Mouse (Mus musculus): ENCODE data around the gene Mapre3. TPM values are rescaled to one million over a fixed set of nuclear protein-coding genes. Genes with fewer than 3 reads are reported as not detected.

The Mapre3 gene
- polyA plus RNA-seq, 1 experiment from 2014 or later, result 17.0 TPM

- WGBS, result 52% methylated on average over 3 of the region's 3 CpGs
These were observed 27.5 kb downstream of the Mapre3 start for GRCm38 (mm10) chr5:30841896-30842295.

DNA sequence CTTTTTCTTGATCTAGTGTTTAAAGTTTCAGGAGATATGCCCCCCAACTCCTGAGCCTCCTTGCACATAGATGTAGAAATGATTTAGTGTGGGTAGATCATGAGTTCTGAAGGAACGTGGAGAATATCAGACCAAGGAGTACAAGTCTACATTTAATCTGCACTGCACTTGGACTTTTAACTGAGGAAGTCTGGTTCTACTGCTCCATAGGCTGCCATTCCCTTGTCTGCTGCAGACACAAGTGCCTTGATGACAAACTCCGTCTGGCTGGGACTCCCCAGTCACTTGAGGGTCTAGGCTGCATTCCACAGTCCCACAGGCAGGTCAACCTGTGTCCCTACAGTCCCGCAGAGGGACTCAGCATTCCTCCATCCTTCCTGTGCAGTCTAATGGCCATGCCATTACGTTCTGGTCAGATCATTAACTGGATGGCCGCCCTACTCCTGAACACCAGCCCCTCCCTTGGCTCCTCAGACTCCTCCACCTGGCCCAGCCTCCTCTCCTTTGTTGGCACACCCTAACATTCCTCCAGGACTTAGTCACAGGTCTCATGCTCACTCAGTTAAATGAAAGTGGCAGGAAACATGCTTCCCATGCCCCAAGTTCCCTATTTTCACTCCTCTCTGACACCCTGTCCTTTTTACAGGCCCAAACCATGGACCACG lies 35.6 kb downstream of the Mapre3 start:
- H3K9me3 ChIP-seq (replicated peaks), result no peaks in the 10 kb centered on the region
- no peaks in the 10 kb centered on the region for H3K36me3 ChIP-seq
- H3K4me3 ChIP-seq, result no peak overlapping the region
- WGBS, result 63% methylated on average over 6 of the region's 6 CpGs
- DNase-seq (ENCODE audit: low spot score), result no peak
- no peaks in the 10 kb centered on the region for H3K27me3 ChIP-seq (ENCODE audit: low read depth, poor library complexity, severe bottlenecking)
- H3K27ac ChIP-seq, result no peak overlapping the region
- peaks cover 5% of the 10 kb centered on the region; the same call in 1 of the 2 replicates for H3K4me1 ChIP-seq

More at GRCm38 (mm10) chr5:30841896-30842295, 27.5 kb downstream of the Mapre3 start:
- no peak overlapping the region for H3K4me3 ChIP-seq
- H3K27me3 ChIP-seq (ENCODE audit: low read depth, poor library complexity, severe bottlenecking), result no peaks in the 10 kb centered on the region
- peak; percentile 42 for DNase-seq (ENCODE audit: low spot score)
- H3K4me1 ChIP-seq, result no peaks in the 10 kb centered on the region
- no peaks in the 10 kb centered on the region; the same call in 1 of the 2 replicates for H3K36me3 ChIP-seq
- no peak overlapping the region for H3K27ac ChIP-seq
- no peaks in the 10 kb centered on the region for H3K9me3 ChIP-seq (replicated peaks)

- H3K27ac ChIP-seq, result no peak overlapping the region
- H3K9me3 ChIP-seq (replicated peaks), result no peaks in the 10 kb centered on the region
- DNase-seq (ENCODE audit: low spot score), result no peak
- peaks cover 5% of the 10 kb centered on the region; the same call in 1 of the 2 replicates for H3K4me1 ChIP-seq
- H3K4me3 ChIP-seq, result no peak overlapping the region
- WGBS, result 78% methylated on average over 2 of the region's 2 CpGs
- no peaks in the 10 kb centered on the region for H3K27me3 ChIP-seq (ENCODE audit: low read depth, poor library complexity, severe bottlenecking)
- no peaks in the 10 kb centered on the region for H3K36me3 ChIP-seq
These were observed 36.1 kb downstream of the Mapre3 start for GRCm38 (mm10) chr5:30850556-30850925.

GRCm38 (mm10) chr5:30853522-30853921 lies 39.1 kb downstream of the Mapre3 start:
- WGBS, result 92% methylated on average over 4 of the region's 4 CpGs
- H3K4me3 ChIP-seq, result no peak overlapping the region
- H3K4me1 ChIP-seq, result peaks cover 5% of the 10 kb centered on the region; the same call in 1 of the 2 replicates
- no peak overlapping the region for H3K27ac ChIP-seq
- H3K9me3 ChIP-seq (replicated peaks), result no peaks in the 10 kb centered on the region
- H3K36me3 ChIP-seq, result no peaks in the 10 kb centered on the region
- H3K27me3 ChIP-seq (ENCODE audit: low read depth, poor library complexity, severe bottlenecking), result no peaks in the 10 kb centered on the region
- DNase-seq (ENCODE audit: low spot score), result no peak

DNA sequence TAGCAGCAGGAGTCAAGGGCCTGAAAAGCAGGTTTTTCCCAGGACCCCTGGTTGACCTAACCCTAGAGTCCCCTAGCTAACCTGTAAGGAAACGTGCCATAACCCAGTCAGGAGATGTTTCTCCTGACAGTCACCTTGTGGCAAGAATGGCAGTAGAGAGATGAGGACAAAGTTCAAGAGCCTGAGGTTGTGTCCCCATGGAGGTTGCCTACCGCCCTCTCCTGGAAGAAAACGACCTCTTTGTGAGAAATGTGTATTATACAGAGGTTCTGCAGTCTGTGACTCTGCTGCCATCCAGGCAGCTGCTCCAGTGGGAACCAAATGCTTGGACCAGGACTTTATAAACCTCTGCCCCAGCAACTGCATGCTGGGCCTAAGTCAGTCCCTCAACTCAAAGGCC lies 41.2 kb downstream of the Mapre3 start:
- no peaks in the 10 kb centered on the region for H3K27me3 ChIP-seq (ENCODE audit: low read depth, poor library complexity, severe bottlenecking)
- WGBS, result 52% methylated on average over 3 of the region's 3 CpGs
- no peak for DNase-seq (ENCODE audit: low spot score)
- no peak overlapping the region for H3K27ac ChIP-seq
- no peaks in the 10 kb centered on the region for H3K36me3 ChIP-seq
- peaks cover under 1% of the 10 kb centered on the region; the same call in 1 of the 2 replicates for H3K4me1 ChIP-seq
- no peaks in the 10 kb centered on the region for H3K9me3 ChIP-seq (replicated peaks)
- H3K4me3 ChIP-seq, result no peak overlapping the region

DNA sequence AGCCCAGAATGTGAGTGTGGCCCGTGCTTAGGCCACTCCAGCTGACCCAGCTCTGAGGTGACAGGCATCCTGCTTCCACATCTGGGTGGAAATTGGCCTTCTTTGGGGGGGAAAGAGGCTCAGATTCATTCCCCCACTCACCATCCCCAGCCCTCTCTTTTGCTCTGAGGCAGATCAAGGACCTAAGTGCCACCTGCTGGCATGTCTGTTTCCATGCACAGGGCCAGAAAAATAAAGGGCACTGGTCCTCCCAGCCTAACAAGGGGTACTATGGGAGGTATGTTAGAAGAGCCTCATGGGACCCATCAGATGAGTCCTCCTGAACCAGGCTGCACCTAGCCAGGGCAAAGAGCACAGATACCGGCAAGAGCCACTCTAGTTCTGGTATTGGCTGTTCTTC lies 41.7 kb downstream of the Mapre3 start:
- WGBS, result 84% methylated on average over 2 of the region's 2 CpGs
- no peak overlapping the region for H3K4me3 ChIP-seq
- no peaks in the 10 kb centered on the region for H3K9me3 ChIP-seq (replicated peaks)
- no peak for DNase-seq (ENCODE audit: low spot score)
- no peaks in the 10 kb centered on the region for H3K27me3 ChIP-seq (ENCODE audit: low read depth, poor library complexity, severe bottlenecking)
- no peaks in the 10 kb centered on the region for H3K36me3 ChIP-seq
- no peak overlapping the region for H3K27ac ChIP-seq
- no peaks in the 10 kb centered on the region for H3K4me1 ChIP-seq

DNA sequence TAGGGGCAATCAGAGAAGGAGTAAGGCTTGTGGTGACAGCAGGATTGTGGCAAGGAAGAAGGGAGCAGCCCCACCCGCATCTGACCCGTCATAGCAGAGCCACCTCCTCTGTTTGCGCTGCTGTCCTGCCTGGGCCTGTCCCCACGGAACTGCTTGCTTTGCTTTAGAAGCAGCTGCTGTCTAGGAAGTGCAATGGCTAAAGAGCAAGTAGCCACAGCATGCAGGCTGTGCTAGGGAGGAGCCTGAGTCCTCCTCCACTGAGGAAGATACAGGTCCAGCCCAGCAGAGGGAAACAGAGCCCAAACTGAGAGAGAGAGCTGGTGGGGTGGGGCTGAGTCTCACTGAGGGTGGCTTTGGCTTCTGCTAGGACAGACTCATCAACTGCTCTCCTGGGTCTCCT lies 49.4 kb downstream of the Mapre3 start:
- no peak overlapping the region for H3K4me3 ChIP-seq
- no peaks in the 10 kb centered on the region for H3K27me3 ChIP-seq (ENCODE audit: low read depth, poor library complexity, severe bottlenecking)
- peak; percentile 27 for DNase-seq (ENCODE audit: low spot score)
- H3K9me3 ChIP-seq (replicated peaks), result no peaks in the 10 kb centered on the region
- H3K27ac ChIP-seq, result no peak overlapping the region
- WGBS, result 47% methylated on average over 4 of the region's 4 CpGs
- H3K36me3 ChIP-seq, result peaks cover 7% of the 10 kb centered on the region; the same call in 1 of the 2 replicates
- peaks cover 16% of the 10 kb centered on the region for H3K4me1 ChIP-seq

DNA sequence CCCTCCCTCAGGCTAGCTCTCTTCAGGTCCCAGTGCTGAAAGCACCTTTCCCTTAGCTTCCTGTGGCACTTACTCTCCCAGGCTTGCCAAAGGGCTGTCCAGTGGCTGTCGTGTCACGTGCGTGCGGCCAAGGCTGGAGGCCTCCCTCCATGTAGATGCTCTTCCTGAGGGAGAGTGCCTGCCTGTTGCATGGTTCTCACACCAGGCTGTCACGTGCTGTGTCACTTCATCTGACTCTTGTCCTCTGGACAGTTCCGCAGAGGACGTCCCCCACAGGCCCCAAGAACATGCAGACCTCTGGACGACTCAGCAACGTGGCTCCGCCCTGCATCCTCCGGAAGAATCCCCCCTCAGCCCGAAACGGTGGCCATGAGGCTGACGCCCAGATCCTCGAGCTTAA lies 49.9 kb downstream of the Mapre3 start:
- 0 out of 2 replicates have a peak overlapping the region, but pooled peaks have one; percentile 14 for H3K27ac ChIP-seq
- 51% methylated on average over 15 of the region's 15 CpGs for WGBS
- no peaks in the 10 kb centered on the region for H3K27me3 ChIP-seq (ENCODE audit: low read depth, poor library complexity, severe bottlenecking)
- H3K4me3 ChIP-seq, result no peak overlapping the region
- H3K36me3 ChIP-seq, result peaks cover 7% of the 10 kb centered on the region; the same call in 1 of the 2 replicates
- DNase-seq (ENCODE audit: low spot score), result peak; percentile 29
- H3K4me1 ChIP-seq, result peaks cover 21% of the 10 kb centered on the region
- H3K9me3 ChIP-seq (replicated peaks), result no peaks in the 10 kb centered on the region

- Histone ChIP-seq H3K4me3 (no peak overlapping the region), H3K9me3 (replicated peaks) (no peaks in the 10 kb centered on the region), H3K36me3 (peaks cover 22% of the 10 kb centered on the region), H3K27ac (no peak overlapping the region), H3K4me1 (peaks cover 29% of the 10 kb centered on the region), H3K27me3 (ENCODE audit: low read depth, poor library complexity, severe bottlenecking) (no peaks in the 10 kb centered on the region)
- 90% methylated on average over 3 of the region's 3 CpGs for WGBS
- DNase-seq (ENCODE audit: low spot score), result no peak
These were observed 52.4 kb downstream of the Mapre3 start for GRCm38 (mm10) chr5:30866871-30867270.

- Histone ChIP-seq H3K4me1 (peaks cover 29% of the 10 kb centered on the region), H3K27me3 (ENCODE audit: low read depth, poor library complexity, severe bottlenecking) (no peaks in the 10 kb centered on the region), H3K9me3 (replicated peaks) (no peaks in the 10 kb centered on the region), H3K27ac (peak within 1 kb of the TSS; percentile 92), H3K36me3 (peaks cover 31% of the 10 kb centered on the region), H3K4me3 (peak within 1 kb of the TSS; percentile 92)
- 94% methylated on average over 3 of the region's 3 CpGs for whole genome bisulfite sequencing
- no peak for DNase-seq (ENCODE audit: low spot score)
These were observed 53.3 kb downstream of the Mapre3 start, which contains the start of gene Tmem214 for GRCm38 (mm10) chr5:30867712-30868111. Gene Tmem214, plus strand, starts transcription at chr5:30868012.

DNA sequence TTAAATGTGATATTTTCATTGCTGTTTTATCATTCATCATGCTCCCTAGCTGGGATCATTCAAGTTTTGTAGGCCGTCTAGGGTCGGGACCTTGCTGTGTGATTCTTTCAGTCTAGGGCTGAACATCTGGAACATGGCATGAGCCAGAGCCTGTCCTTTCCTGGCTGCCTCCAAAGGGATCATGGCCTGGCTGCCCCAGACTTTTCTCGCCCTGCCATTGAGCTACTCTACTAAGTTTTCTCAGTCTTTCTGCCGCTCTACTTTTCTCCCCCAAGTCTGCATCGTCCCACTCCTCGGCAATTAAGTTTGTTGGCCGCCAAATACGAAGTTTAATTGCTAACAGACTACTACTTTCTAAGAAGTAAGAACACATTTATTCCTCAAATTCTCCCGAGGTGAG lies 54.5 kb downstream of the Mapre3 start:
- H3K27ac ChIP-seq, result peak overlapping the region; percentile 92
- H3K36me3 ChIP-seq, result peaks cover 43% of the 10 kb centered on the region
- H3K27me3 ChIP-seq (ENCODE audit: low read depth, poor library complexity, severe bottlenecking), result no peaks in the 10 kb centered on the region
- peak; percentile 65 for DNase-seq (ENCODE audit: low spot score)
- peak overlapping the region; percentile 92 for H3K4me3 ChIP-seq
- H3K4me1 ChIP-seq, result peaks cover 25% of the 10 kb centered on the region
- no peaks in the 10 kb centered on the region for H3K9me3 ChIP-seq (replicated peaks)
- WGBS, result 16% methylated on average over 9 of the region's 9 CpGs

DNA sequence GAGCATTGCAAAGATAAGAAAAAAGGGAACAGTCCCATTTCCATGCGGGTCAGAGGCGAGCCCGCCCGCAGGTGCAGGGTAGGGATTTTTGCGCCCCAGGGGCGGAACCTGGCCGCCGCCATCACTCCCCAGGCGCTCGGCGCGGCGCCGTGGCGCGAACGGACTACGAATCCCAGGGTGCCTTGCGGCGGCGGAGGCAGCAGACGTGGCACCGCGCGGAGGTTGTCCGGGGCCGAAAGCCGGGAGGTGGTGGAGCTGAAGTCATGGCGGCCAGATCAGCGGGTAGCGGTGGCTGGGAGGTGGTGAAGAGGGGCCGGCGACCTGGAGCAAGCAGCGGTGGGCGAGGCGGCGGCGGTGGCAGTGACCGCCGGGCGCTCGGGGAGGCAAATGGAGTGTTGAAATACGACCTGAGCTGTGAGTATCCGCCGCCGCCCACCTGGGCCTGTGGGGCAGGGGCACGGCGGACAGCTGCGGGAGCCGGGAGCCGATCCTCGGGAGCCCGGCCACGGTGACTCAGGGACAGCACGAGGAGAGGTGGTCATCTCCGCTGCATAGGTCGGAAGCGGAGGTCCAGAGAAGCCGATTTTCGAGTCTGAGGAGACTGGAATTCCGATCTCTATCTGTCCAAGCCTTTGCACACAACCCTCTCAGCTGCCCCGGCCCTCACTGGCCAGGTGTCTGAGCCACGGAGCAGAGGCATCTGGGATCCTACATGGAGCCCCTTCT lies 55.1 kb downstream of the Mapre3 start:
- Histone ChIP-seq H3K4me1 (peaks cover 20% of the 10 kb centered on the region), H3K4me3 (peak overlapping the region; percentile 92), H3K27me3 (ENCODE audit: low read depth, poor library complexity, severe bottlenecking) (no peaks in the 10 kb centered on the region), H3K36me3 (peaks cover 48% of the 10 kb centered on the region), H3K27ac (peak overlapping the region; percentile 92), H3K9me3 (replicated peaks) (no peaks in the 10 kb centered on the region)
- WGBS, result under 1% methylated on average over 63 of the region's 63 CpGs
- peak; percentile 93 for DNase-seq (ENCODE audit: low spot score)

- DNase-seq (ENCODE audit: low spot score), result no peak
- peaks cover 15% of the 10 kb centered on the region for H3K4me1 ChIP-seq
- peaks cover 49% of the 10 kb centered on the region for H3K36me3 ChIP-seq
- 29% methylated on average over 2 of the region's 2 CpGs for WGBS
- H3K4me3 ChIP-seq, result peak overlapping the region; percentile 92
- peak overlapping the region; percentile 92 for H3K27ac ChIP-seq
- H3K9me3 ChIP-seq (replicated peaks), result no peaks in the 10 kb centered on the region
- no peaks in the 10 kb centered on the region for H3K27me3 ChIP-seq (ENCODE audit: low read depth, poor library complexity, severe bottlenecking)
These were observed 55.6 kb downstream of the Mapre3 start for GRCm38 (mm10) chr5:30870131-30870406.
